Mouse (Mus musculus) kidney, adult 9 months (tissue): ENCODE measurements around the gene Itfg1.

ENCODE experiments used
- DNase-seq: peaks from one replicate; pipeline ENCODE4 v3.0.0; 2022

Gene Itfg1

GRCm38 (mm10) chr8:85717271-85717670, 123.5 kb downstream of the Itfg1 start:
- DNase-seq = no peak

GRCm38 (mm10) chr8:85716696-85717095, 124.0 kb downstream of the Itfg1 start:
- DNase-seq = no peak

GRCm38 (mm10) chr8:85706988-85707387, 133.7 kb downstream of the Itfg1 start:
- DNase-seq = no peak

GRCm38 (mm10) chr8:85700751-85701351, 139.9 kb downstream of the Itfg1 start, which contains the start of gene Neto2:
Gene Neto2 (minus strand): TSS chr8:85700924.
- DNase-seq = peak; percentile 42

GRCm38 (mm10) chr8:85700101-85700750, 140.5 kb downstream of the Itfg1 start:
- peak; percentile 3 for DNase-seq

GRCm38 (mm10) chr8:85699051-85699450, 141.7 kb downstream of the Itfg1 start:
- peak; percentile 69 for DNase-seq
